8 mouse cellular contexts compared by ENCODE assay signal in genomic region chr5:3516481-3517075, GRCm38 (mm10). TPM values are rescaled to one million over a fixed set of nuclear protein-coding genes. Genes with fewer than 3 reads are reported as not detected.
A peak's percentile ranks its signal among the peaks of the same experiment; 100 is the strongest.
DNase-seq lines count a peak whose midpoint lies in the region; ATAC-seq lines count a peak whose summit lies in the region.
"Had no signal": no experiment of that assay in that cellular context is flagged by ENCODE, and none has a peak within 500 bp of the region (broad histone marks: within the 10 kb centered on the region; RNA-seq: fewer than 3 reads in every experiment).

No protein-coding gene starts in this region.

- DNase-seq in B cell, adult 2 months: peak; percentile 42 to 48
- DNase-seq in induced T-regulatory cell, adult 2 months (ENCODE audit: low read depth): peak; percentile 75
- DNase-seq in layer of hippocampus, postnatal 25 days (ENCODE audit: extremely low spot score in 1 of 2, low spot score in 1 of 2): peak; percentile 18 to 39
- peak; percentile 54 for DNase-seq in telencephalon, adult 2 months (ENCODE audit: low read depth, low spot score)

- no peaks in the 10 kb centered on the region for H3K4me1 ChIP-seq in forebrain, embryonic 13.5 days
- no peaks in the 10 kb centered on the region for H3K4me1 ChIP-seq in midbrain, embryonic 16.5 days (ENCODE audit: control insufficient read depth, insufficient read depth, low read length)

- peak; percentile 90 for ATAC-seq in CD4-positive, CD25-positive, alpha-beta regulatory T cell, adult 4 months
- peak; percentile 86 for ATAC-seq in forebrain, embryonic 13.5 days
- ATAC-seq in midbrain, embryonic 16.5 days: peak; percentile 89

- H3K36me3 ChIP-seq in forebrain, embryonic 13.5 days (ENCODE audit: poor library complexity, severe bottlenecking): peaks cover 8% of the 10 kb centered on the region; the same call in 1 of the 2 replicates
- H3K36me3 ChIP-seq in midbrain, embryonic 16.5 days (ENCODE audit: control insufficient read depth, insufficient read depth, low read length): no peaks in the 10 kb centered on the region

- no peak overlapping the region for H3K9ac ChIP-seq in forebrain, embryonic 13.5 days
- H3K9ac ChIP-seq in midbrain, embryonic 16.5 days (ENCODE audit: low read depth, low read length): no peak overlapping the region

- 57% methylated on average over 9 of the region's 9 CpGs for whole genome bisulfite sequencing in forebrain, embryonic 13.5 days
- 58% methylated on average over 9 of the region's 9 CpGs for WGBS in midbrain, embryonic 16.5 days

- H3K9me3 ChIP-seq in forebrain, embryonic 13.5 days (replicated peaks): no peaks in the 10 kb centered on the region
- H3K9me3 ChIP-seq in midbrain, embryonic 16.5 days (replicated peaks; ENCODE audit: control insufficient read depth, low read length, poor library complexity, severe bottlenecking): no peaks in the 10 kb centered on the region

- no peak overlapping the region for H3K4me3 ChIP-seq in forebrain, embryonic 13.5 days
- H3K4me3 ChIP-seq in midbrain, embryonic 16.5 days (ENCODE audit: low read depth, low read length): no peak overlapping the region
- H3K4me3 ChIP-seq: erythroblast, embryonic 14.5 days had no signal

- no peaks in the 10 kb centered on the region for H3K27me3 ChIP-seq in forebrain, embryonic 13.5 days
- no peaks in the 10 kb centered on the region for H3K27me3 ChIP-seq in midbrain, embryonic 16.5 days (ENCODE audit: control insufficient read depth, insufficient read depth, low read depth, low read length)

- H3K27ac ChIP-seq in forebrain, embryonic 13.5 days: no peak overlapping the region
- H3K27ac ChIP-seq in midbrain, embryonic 16.5 days (ENCODE audit: low read length): no peak overlapping the region

- H3K4me2 ChIP-seq in forebrain, embryonic 13.5 days: no peak overlapping the region
- H3K4me2 ChIP-seq in midbrain, embryonic 16.5 days (ENCODE audit: low read length): no peak overlapping the region

RNA-seq across cellular contexts. Expression of gene Fam133b, which starts 27.1 kb away (rescaled TPM):
- 10 to 100 TPM; 44.0 to 54.2 TPM for polyA plus RNA-seq in CD4-positive, CD25-positive, alpha-beta regulatory T cell, adult 4 months (2017; shearing (Covaris generic))
- 39.0 and 40.6 TPM in 2 replicates for polyA plus RNA-seq in forebrain, embryonic 13.5 days (2015; fragmentation: Nextera tagmentation; extraction: Ambion mirVana)
- 10 to 100 TPM; 37.5 to 46.2 TPM for total RNA-seq in layer of hippocampus, postnatal 25 days (2021)
- 23.0 and 25.2 TPM in 2 replicates for polyA plus RNA-seq in midbrain, embryonic 16.5 days (2015; fragmentation: Nextera tagmentation; extraction: Ambion mirVana)

RNA-seq across cellular contexts. Expression of gene 1700109H08Rik, which starts 54.8 kb away (rescaled TPM):
- 10 to 100 TPM; 10.3 to 11.7 TPM for polyA plus RNA-seq in CD4-positive, CD25-positive, alpha-beta regulatory T cell, adult 4 months (2017; shearing (Covaris generic))
- polyA plus RNA-seq in forebrain, embryonic 13.5 days (2015; fragmentation: Nextera tagmentation; extraction: Ambion mirVana): 3.1 and 3.9 TPM in 2 replicates
- total RNA-seq in layer of hippocampus, postnatal 25 days (2021): 1 to 10 TPM; 2.5 to 7.3 TPM
- 2.2 and 2.4 TPM in 2 replicates for polyA plus RNA-seq in midbrain, embryonic 16.5 days (2015; fragmentation: Nextera tagmentation; extraction: Ambion mirVana)
